Mouse (Mus musculus) leukemia stem cell, adult 10-12 weeks (primary cell): Measurements from ENCODE around the gene Sema3b. TPM values are rescaled to one million over a fixed set of nuclear protein-coding genes. Genes with fewer than 3 reads are reported as not detected.

ENCODE experiments used
- polyA plus RNA-seq: library from polyadenylated mRNA; stranded (reverse); fragments of >175 nt; gene quantifications from 2 replicates; pipeline ENCODE4 v1.2.3, GENCODE M21; 2012; ENCODE audit warnings: low replicate concordance

Gene Sema3b
- polyA plus RNA-seq, result not detected in 2 replicates

GRCm38 (mm10) chr9:107608741-107609432, at the start of gene Sema3b:
Sema3b (minus strand) TSS chr9:107609229.

GRCm38 (mm10) chr9:107635279-107636028, 26.4 kb upstream of the Sema3b start, which contains the start of gene Gnai2:
Gnai2 (minus strand) TSS chr9:107635367.

GRCm38 (mm10) chr9:107586974-107587832, 21.8 kb downstream of the Sema3b start, which contains the start of gene Ifrd2:
Ifrd2 (plus strand) TSS chr9:107587642.

GRCm38 (mm10) chr9:107580501-107581317, 28.3 kb downstream of the Sema3b start, which contains the start of gene Hyal3:
Hyal3 (plus strand) TSS chr9:107580818.

DNA sequence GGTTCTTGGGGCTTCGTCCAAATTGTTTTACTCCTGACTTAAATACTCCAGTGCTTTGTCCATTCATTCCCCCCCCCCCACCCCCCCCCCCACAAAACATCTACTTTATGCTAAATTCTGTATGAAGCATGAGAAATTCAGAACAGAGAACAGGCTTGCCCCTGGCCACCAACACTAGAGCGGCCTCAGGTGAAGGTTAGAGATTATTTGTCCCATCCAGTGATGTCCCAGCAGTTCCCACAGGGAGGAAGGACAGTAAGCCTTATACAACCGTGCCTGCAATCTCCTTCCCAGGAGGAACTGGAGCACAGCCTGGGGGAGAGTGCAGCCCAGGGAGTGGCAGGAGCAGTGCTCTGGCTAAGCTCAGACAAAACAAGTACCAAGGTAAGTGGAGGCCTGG, 30.4 kb downstream of the Sema3b start, which contains the start of gene Naa80:
Gene Naa80, plus strand, starts transcription at position 301 of the 400 bp plus-strand sequence.

GRCm38 (mm10) chr9:107576357-107577107, 32.5 kb downstream of the Sema3b start, which contains the start of gene Hyal1:
Hyal1 (plus strand) TSS chr9:107576927.

GRCm38 (mm10) chr9:107567702-107568319, 41.2 kb downstream of the Sema3b start, which contains the start of gene Hyal2:
Hyal2 (plus strand) TSS chr9:107567945.

DNA sequence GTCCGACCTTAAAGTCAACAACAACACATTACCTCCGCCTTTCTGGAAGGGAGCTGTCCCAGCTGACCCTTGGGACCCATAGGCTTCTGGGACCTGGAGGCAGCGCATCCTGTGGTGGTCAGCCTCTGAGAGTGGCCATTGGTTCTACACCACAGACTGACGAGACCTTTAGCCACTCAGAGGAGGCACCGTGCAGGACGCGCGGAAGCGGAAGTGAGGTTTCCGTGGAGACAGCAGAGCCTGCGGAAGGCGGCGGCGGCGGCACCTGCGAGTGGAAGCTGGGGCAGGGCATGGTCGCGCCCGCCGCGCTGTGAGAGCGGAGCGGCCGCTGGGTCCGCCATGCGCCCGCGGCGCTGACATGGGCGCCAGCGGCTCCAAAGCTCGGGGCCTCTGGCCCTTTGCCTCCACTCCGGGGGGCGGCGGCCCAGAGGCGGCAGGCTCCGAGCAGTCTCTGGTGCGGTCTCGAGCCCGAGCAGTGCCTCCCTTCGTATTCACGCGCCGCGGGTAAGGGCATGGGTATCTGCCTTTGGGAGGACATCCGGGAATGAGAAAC, 45.9 kb downstream of the Sema3b start, which contains the start of gene Tusc2:
Gene Tusc2, plus strand, starts transcription at position 227 of the 553 bp plus-strand sequence.

DNA sequence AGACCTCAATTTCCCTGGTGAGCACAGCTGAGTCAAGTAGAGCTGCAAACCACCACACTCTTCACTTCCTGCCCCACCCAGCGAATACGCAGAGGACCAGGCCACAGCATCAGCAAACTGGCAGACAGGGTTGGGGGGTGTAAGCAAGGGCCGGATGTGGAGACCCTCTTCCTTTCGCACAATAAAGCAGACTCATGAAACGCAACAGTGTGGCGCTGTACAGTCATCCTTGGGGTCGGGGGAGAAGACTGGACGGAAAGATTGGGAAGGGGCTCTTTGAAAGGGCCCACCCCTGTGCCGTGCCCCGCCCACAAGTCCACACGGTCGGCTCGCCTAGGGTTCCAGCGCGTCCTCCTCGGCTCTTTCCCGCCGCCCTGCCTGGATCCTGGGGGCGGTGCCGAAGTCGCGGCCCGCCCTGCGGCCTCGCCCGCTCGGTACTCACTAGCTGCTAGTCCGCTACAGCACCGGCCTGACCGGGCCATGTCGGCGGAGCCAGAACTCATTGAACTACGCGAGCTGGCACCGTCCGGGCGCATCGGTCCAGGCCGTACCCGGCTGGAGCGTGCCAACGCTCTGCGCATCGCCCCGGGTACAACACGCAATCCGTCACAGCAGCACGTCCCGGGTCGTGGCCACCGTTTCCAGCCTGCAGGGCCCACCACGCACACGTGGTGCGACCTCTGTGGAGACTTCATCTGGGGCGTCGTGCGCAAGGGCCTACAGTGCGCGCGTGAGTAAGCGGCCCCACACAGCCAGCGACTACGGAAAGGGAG, 57.7 kb downstream of the Sema3b start, which contains the start of gene Rassf1:
Gene Rassf1, plus strand, starts transcription at position 439 of the 773 bp plus-strand sequence.

Other genes starting within 250 kb of the Sema3b start
- 0.28 and 4.1 TPM in 2 replicates for gene Cacna2d2, start 209.6 kb downstream of the Sema3b start, polyA plus RNA-seq
- 35.1 and 38.3 TPM in 2 replicates for gene Tmem115, start 75.3 kb downstream of the Sema3b start, polyA plus RNA-seq
- 13.2 and 19.1 TPM in 2 replicates for gene Cyb561d2, start 67.0 kb downstream of the Sema3b start, polyA plus RNA-seq
- gene Nprl2, start 67.0 kb downstream of the Sema3b start, polyA plus RNA-seq, result 0.42 and 1.4 TPM in 2 replicates
- gene Zmynd10, start 61.9 kb downstream of the Sema3b start, polyA plus RNA-seq, result 2.2 TPM in 1 of 2 replicates, not detected in the other
- 12.4 and 15.7 TPM in 2 replicates for gene Rassf1, start 57.7 kb downstream of the Sema3b start, polyA plus RNA-seq
- 39.9 and 55.8 TPM in 2 replicates for gene Tusc2, start 46.0 kb downstream of the Sema3b start, polyA plus RNA-seq
- 67.5 and 96.1 TPM in 2 replicates for gene Hyal2, start 41.3 kb downstream of the Sema3b start, polyA plus RNA-seq
- 3.4 and 3.5 TPM in 2 replicates for gene Hyal1, start 32.3 kb downstream of the Sema3b start, polyA plus RNA-seq
- 94.0 and 121 TPM in 2 replicates for gene Naa80, start 30.3 kb downstream of the Sema3b start, polyA plus RNA-seq
- 1.1 TPM in 1 of 2 replicates, not detected in the other for gene Hyal3, start 28.4 kb downstream of the Sema3b start, polyA plus RNA-seq
- 258 and 340 TPM in 2 replicates for gene Ifrd2, start 21.6 kb downstream of the Sema3b start, polyA plus RNA-seq
- 672 and 886 TPM in 2 replicates for gene Gnai2, start 26.1 kb upstream of the Sema3b start, polyA plus RNA-seq
- gene Slc38a3, start 60.3 kb upstream of the Sema3b start, polyA plus RNA-seq, result not detected in 2 replicates
- not detected in 2 replicates for gene Gnat1, start 70.5 kb upstream of the Sema3b start, polyA plus RNA-seq
- 7.2 and 12.4 TPM in 2 replicates for gene Sema3f, start 101.2 kb upstream of the Sema3b start, polyA plus RNA-seq
- gene Rbm5, start 161.8 kb upstream of the Sema3b start, polyA plus RNA-seq, result 23.3 and 38.8 TPM in 2 replicates